Mouse (Mus musculus) heart, postnatal 4 days (tissue): ENCODE measurements around the gene Palb2. TPM values are rescaled to one million over a fixed set of nuclear protein-coding genes. Genes with fewer than 3 reads are reported as not detected.
A peak's percentile ranks its signal among the peaks of the same experiment; 100 is the strongest.

Experiments used
- DNase-seq: peaks from one replicate; pipeline ENCODE4 v3.0.0; 2021
- total RNA-seq, 2 experiments: library from RNA; stranded (reverse); gene quantifications; 2 replicates each; pipeline ENCODE4 v1.2.3; 2021

The Palb2 gene
- total RNA-seq, 2 experiments from 2014 or later, result 4.0 to 4.2 TPM

- DNase-seq, result peak; percentile 35
These were observed 33.6 kb downstream of the Palb2 start for GRCm38 (mm10) chr7:122099222-122099621.

- DNase-seq, result no peak
These were observed 34.8 kb downstream of the Palb2 start for GRCm38 (mm10) chr7:122098009-122098408.

GRCm38 (mm10) chr7:122094564-122095330 is 38.0 kb downstream of the Palb2 start:
- no peak for DNase-seq

- no peak for DNase-seq
These were observed 45.4 kb downstream of the Palb2 start for GRCm38 (mm10) chr7:122087195-122087982.

GRCm38 (mm10) chr7:122081071-122081470 is 51.7 kb downstream of the Palb2 start:
- no peak for DNase-seq

GRCm38 (mm10) chr7:122079798-122080554 is 52.8 kb downstream of the Palb2 start:
- no peak for DNase-seq

GRCm38 (mm10) chr7:122074374-122074773 is 58.4 kb downstream of the Palb2 start:
- DNase-seq, result no peak

- no peak for DNase-seq
These were observed 65.0 kb downstream of the Palb2 start for GRCm38 (mm10) chr7:122067517-122068381.

GRCm38 (mm10) chr7:122066945-122067516 is 65.8 kb downstream of the Palb2 start, which contains the start of the genes Ubfd1 and Ears2:
Gene Ubfd1 (plus strand): TSS chr7:122067175.
Gene Ears2 (minus strand): TSS chr7:122067263.
- DNase-seq, result peak; percentile 94

GRCm38 (mm10) chr7:122066102-122066944 is 66.5 kb downstream of the Palb2 start:
- no peak for DNase-seq

GRCm38 (mm10) chr7:122065656-122066055 is 67.1 kb downstream of the Palb2 start:
- no peak for DNase-seq

Other genes starting within 250 kb of the Palb2 start
- gene Cog7, start 151.3 kb downstream of the Palb2 start, total RNA-seq, result 10 to 100 TPM; 15.9 to 16.0 TPM
- 10 to 100 TPM; 52.1 to 52.8 TPM for gene Gga2, start 111.8 kb downstream of the Palb2 start, total RNA-seq
- gene Ubfd1, start 65.8 kb downstream of the Palb2 start, total RNA-seq, result 10 to 100 TPM; 49.1 to 51.0 TPM
- gene Ears2, start 65.7 kb downstream of the Palb2 start, total RNA-seq, result 10 to 100 TPM; 30.4 to 32.3 TPM
- gene Ndufab1, start 31.1 kb downstream of the Palb2 start, total RNA-seq, result 1,000 to 10,000 TPM; 1,113 to 1,195 TPM
- gene Dctn5, start 56 bp upstream of the Palb2 start, total RNA-seq, result 10 to 100 TPM; 35.1 to 36.2 TPM
- 10 to 100 TPM; 36.0 to 42.6 TPM for gene Plk1, start 26.5 kb upstream of the Palb2 start, total RNA-seq
- not detected for gene Ern2, start 53.2 kb upstream of the Palb2 start, total RNA-seq
- 1 to 10 TPM; 1.3 to 1.9 TPM for gene Chp2, start 86.5 kb upstream of the Palb2 start, total RNA-seq
- 1 to 10 TPM; 2.1 to 3.0 TPM for gene Prkcb, start 155.8 kb upstream of the Palb2 start, total RNA-seq